Mouse (Mus musculus): ENCODE measurements around the gene Styx. TPM values are rescaled to one million over a fixed set of nuclear protein-coding genes. Genes with fewer than 3 reads are reported as not detected.
A peak's percentile ranks its signal among the peaks of the same experiment; 100 is the strongest.
"Not testable (repeated sequence)": the region's sequence is repeated elsewhere in the genome, so short reads cannot be mapped to it uniquely, and the experiment has no call there.

Styx gene
- total RNA-seq, 2 experiments from 2014 or later, result 57.6 to 61.3 TPM

- intact Hi-C loops (cut with DNase I), result no loop called here
- peak; percentile 85 to 86 for DNase-seq
These were observed 21.2 kb upstream of the Styx start, which contains the start of gene Psmc6 for GRCm38 (mm10) chr14:45329589-45330181. Gene Psmc6 (plus strand): TSS chr14:45329788.

GRCm38 (mm10) chr14:45364211-45365195 is 13.6 kb downstream of the Styx start:
- peak; percentile 26 to 61 for DNase-seq
- intact Hi-C loops (cut with DNase I), result no loop called here

- DNase-seq, result no peak
- intact Hi-C loops (cut with DNase I), result no loop called here
These were observed 14.3 kb downstream of the Styx start for GRCm38 (mm10) chr14:45365196-45365587.

- no peak for DNase-seq
These were observed 27.9 kb downstream of the Styx start for GRCm38 (mm10) chr14:45378771-45379170.

GRCm38 (mm10) chr14:45380756-45381155 is 29.9 kb downstream of the Styx start:
- DNase-seq, result no peak
- intact Hi-C loops (cut with DNase I), result no loop called here

More at GRCm38 (mm10) chr14:45378771-45379170, 27.9 kb downstream of the Styx start:
- intact Hi-C loops (cut with DNase I), result no loop called here

- intact Hi-C loops (cut with DNase I), result no loop called here
- DNase-seq, result no peak
These were observed 32.0 kb downstream of the Styx start for GRCm38 (mm10) chr14:45382912-45383311.

- intact Hi-C loops (cut with DNase I), result loop anchor here (5.0 kb wide), 2 partner anchors 33 to 48 kb away; partner anchors contain the start of gene Styx
- no peak for DNase-seq
These were observed 34.7 kb downstream of the Styx start for GRCm38 (mm10) chr14:45385596-45385995.

- intact Hi-C loops (cut with DNase I), result loop anchor here (5.0 kb wide), 2 partner anchors 35 to 50 kb away; partner anchors contain the start of gene Styx
- DNase-seq, result no peak
These were observed 36.6 kb downstream of the Styx start for GRCm38 (mm10) chr14:45387480-45387879.

- peak; percentile 80 to 91 for DNase-seq
- intact Hi-C loops (cut with DNase I), result loop anchor here (5.0 kb wide), 2 partner anchors 36 to 51 kb away; partner anchors contain the start of gene Styx
These were observed 37.7 kb downstream of the Styx start for GRCm38 (mm10) chr14:45388345-45389181.

GRCm38 (mm10) chr14:45389194-45389593 is 38.3 kb downstream of the Styx start:
- no peak for DNase-seq
- intact Hi-C loops (cut with DNase I), result loop anchor here (5.0 kb wide), 2 partner anchors 37 to 52 kb away; partner anchors contain the start of gene Styx

- intact Hi-C loops (cut with DNase I), result no loop called here
- no peak for DNase-seq
These were observed 48.9 kb downstream of the Styx start for GRCm38 (mm10) chr14:45399836-45400235.

- DNase-seq, result no peak
- intact Hi-C loops (cut with DNase I), result no loop called here
These were observed 52.8 kb downstream of the Styx start for GRCm38 (mm10) chr14:45403651-45404050.

GRCm38 (mm10) chr14:45404813-45405212 is 53.9 kb downstream of the Styx start, which contains the start of gene Gnpnat1:
Gene Gnpnat1 (minus strand): TSS chr14:45404913.
- intact Hi-C loops (cut with DNase I); DNase-seq: not testable (repeated sequence)

GRCm38 (mm10) chr14:45416265-45416664 is 65.4 kb downstream of the Styx start:
- no peak for DNase-seq
- intact Hi-C loops (cut with DNase I), result no loop called here

GRCm38 (mm10) chr14:45418553-45418952 is 67.7 kb downstream of the Styx start:
- intact Hi-C loops (cut with DNase I), result no loop called here
- DNase-seq, result no peak

GRCm38 (mm10) chr14:45419323-45419722 is 68.4 kb downstream of the Styx start:
- no peak for DNase-seq
- intact Hi-C loops (cut with DNase I), result no loop called here

GRCm38 (mm10) chr14:45422371-45422770 is 71.5 kb downstream of the Styx start:
- no peak for DNase-seq
- intact Hi-C loops (cut with DNase I), result loop anchor here (2.0 to 5.0 kb wide), 3 partner anchors 180 to 352 kb away; no protein-coding TSS in a partner anchor

GRCm38 (mm10) chr14:45423220-45423619 is 72.3 kb downstream of the Styx start:
- DNase-seq, result no peak

GRCm38 (mm10) chr14:45430066-45430842 is 79.4 kb downstream of the Styx start:
- intact Hi-C loops (cut with DNase I), result no loop called here
- DNase-seq, result no peak

More at GRCm38 (mm10) chr14:45423220-45423619, 72.3 kb downstream of the Styx start:
- intact Hi-C loops (cut with DNase I), result loop anchor here (2.0 to 5.0 kb wide), 3 partner anchors 179 to 352 kb away; no protein-coding TSS in a partner anchor
